Mouse (Mus musculus): ENCODE measurements around the gene Olfr150. TPM values are rescaled to one million over a fixed set of nuclear protein-coding genes. Genes with fewer than 3 reads are reported as not detected.
"Not testable (repeated sequence)": the region's sequence is repeated elsewhere in the genome, so short reads cannot be mapped to it uniquely, and the experiment has no call there.

Olfr150 gene
- total RNA-seq (2017) = not detected in 2 replicates

GRCm38 (mm10) chr9:39730678-39731077, at the start of gene Olfr150:
Gene Olfr150, plus strand, starts transcription at chr9:39730978.
- no peak for ATAC-seq (replicated peaks; ENCODE audit: low read depth, poor library complexity, severe bottlenecking)

- ATAC-seq (replicated peaks; ENCODE audit: low read depth, poor library complexity, severe bottlenecking) = not testable (repeated sequence)
Measured at GRCm38 (mm10) chr9:39701123-39701522, 29.7 kb upstream of the Olfr150 start.

DNA sequence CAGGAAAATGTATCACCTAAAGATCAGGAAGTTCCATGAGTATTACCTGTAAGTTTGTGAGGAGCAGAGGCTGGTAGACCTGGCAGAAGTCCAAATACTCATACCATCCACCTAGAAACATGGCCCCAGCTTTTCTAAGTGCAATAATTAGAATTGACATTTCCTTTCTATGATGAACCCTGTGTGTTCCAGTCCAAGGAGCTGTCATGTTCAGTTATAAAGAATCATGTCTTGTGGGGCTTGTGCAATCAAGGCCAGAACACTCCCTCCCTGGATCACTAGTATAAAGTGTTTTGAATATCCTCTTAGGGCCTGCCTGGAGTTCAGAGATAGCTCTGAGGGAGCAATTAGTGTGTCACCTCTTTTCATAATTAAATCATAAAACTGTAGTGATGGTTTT, 23.8 kb upstream of the Olfr150 start, which contains the start of gene Olfr149:
TSS of gene Olfr149 (minus strand) at position 101 of the 400 bp plus-strand sequence.
- ATAC-seq (replicated peaks; ENCODE audit: low read depth, poor library complexity, severe bottlenecking) = no peak

DNA sequence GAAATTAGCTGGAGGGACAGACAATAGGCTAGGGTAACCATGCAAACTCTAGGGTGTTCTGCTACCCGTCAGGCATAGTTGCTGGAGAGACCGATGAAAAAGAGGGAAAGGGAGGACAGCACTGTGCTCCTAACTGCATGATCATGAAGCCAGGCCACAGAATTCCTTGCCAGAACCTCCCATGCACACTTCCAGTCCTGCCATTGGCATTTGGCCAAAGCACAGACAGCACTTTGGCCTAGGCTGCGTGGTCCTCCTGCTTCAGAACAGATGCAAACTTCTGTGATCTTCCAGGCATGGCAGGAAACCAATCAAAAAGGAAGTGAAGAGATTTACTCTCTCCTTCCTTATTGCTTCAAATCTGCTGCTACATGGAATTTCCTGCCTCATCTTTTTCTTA, 21.8 kb upstream of the Olfr150 start:
- ATAC-seq (replicated peaks; ENCODE audit: low read depth, poor library complexity, severe bottlenecking) = no peak

GRCm38 (mm10) chr9:39711053-39711452, 19.7 kb upstream of the Olfr150 start, which contains the start of gene Olfr965:
Gene Olfr965, plus strand, starts transcription at chr9:39711353.
- no peak for ATAC-seq (replicated peaks; ENCODE audit: low read depth, poor library complexity, severe bottlenecking)

DNA sequence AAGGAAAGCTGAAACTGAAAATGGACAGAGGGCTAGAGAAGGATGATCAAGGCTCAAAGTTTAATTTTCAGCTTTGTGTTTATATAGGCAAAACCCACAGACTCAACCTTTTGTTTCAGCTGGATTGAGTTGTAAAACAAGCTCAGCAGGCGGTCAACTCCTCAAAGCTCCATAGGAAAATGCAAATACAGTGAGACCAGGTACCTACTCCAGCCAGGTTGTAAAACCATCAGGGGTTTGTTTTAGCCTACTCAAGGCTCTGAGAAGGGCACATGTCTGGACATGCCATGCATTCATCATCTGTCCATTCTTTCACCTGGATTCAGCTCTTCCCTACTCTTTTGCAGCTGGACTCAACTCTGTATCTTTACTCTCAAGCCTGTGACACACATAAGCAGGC, 10.0 kb downstream of the Olfr150 start:
- no peak for ATAC-seq (replicated peaks; ENCODE audit: low read depth, poor library complexity, severe bottlenecking)

DNA sequence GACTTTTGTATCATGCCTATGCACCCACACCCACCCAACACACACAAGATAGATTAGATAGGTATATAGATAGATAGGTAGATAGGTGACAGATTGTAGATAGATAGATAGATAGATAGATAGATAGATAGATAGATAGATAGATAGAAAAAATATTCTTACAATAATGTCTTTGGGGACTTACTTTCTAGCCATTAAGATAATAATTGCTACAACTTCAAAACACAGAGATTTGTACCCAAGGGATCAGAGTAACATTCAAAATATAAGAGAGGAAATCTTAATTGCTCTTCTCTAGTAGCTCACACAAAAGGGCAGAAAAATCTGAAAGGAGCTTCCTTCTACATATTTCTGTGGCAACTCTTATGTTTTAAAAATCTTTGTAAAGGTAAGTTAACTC, 15.2 kb downstream of the Olfr150 start, which contains the start of gene Olfr967:
TSS of gene Olfr967 (plus strand) at position 301 of the 400 bp plus-strand sequence.
- no peak for ATAC-seq (replicated peaks; ENCODE audit: low read depth, poor library complexity, severe bottlenecking)

- no peak for ATAC-seq (replicated peaks; ENCODE audit: low read depth, poor library complexity, severe bottlenecking)
Measured at GRCm38 (mm10) chr9:39746428-39746827, 15.7 kb downstream of the Olfr150 start.

GRCm38 (mm10) chr9:39783153-39783552, 52.4 kb downstream of the Olfr150 start, which contains the start of gene Olfr968:
Gene Olfr968, minus strand, starts transcription at chr9:39783253.
- ATAC-seq (replicated peaks; ENCODE audit: low read depth, poor library complexity, severe bottlenecking) = no peak

Other genes starting within 250 kb of the Olfr150 start
- not detected in 2 replicates for gene Olfr44, start 237.0 kb upstream of the Olfr150 start, total RNA-seq (2017)
- not detected in 2 replicates for gene Olfr957, start 215.2 kb upstream of the Olfr150 start, total RNA-seq (2017)
- not detected in 2 replicates for gene Olfr958, start 176.9 kb upstream of the Olfr150 start, total RNA-seq (2017)
- gene Olfr959, start 155.4 kb upstream of the Olfr150 start, total RNA-seq (2017) = not detected in 2 replicates
- not detected in 2 replicates for gene AW551984, start 126.6 kb upstream of the Olfr150 start, total RNA-seq (2017)
- gene Olfr148, start 120.3 kb upstream of the Olfr150 start, total RNA-seq (2017) = not detected in 2 replicates
- gene Olfr960, start 109.6 kb upstream of the Olfr150 start, total RNA-seq (2017) = not detected in 2 replicates
- gene Olfr961, start 85.9 kb upstream of the Olfr150 start, total RNA-seq (2017) = not detected in 2 replicates
- not detected in 2 replicates for gene Olfr963, start 63.8 kb upstream of the Olfr150 start, total RNA-seq (2017)
- not detected in 2 replicates for gene Olfr149, start 23.9 kb upstream of the Olfr150 start, total RNA-seq (2017)
- gene Olfr965, start 19.6 kb upstream of the Olfr150 start, total RNA-seq (2017) = not detected in 2 replicates
- gene Olfr967, start 15.3 kb downstream of the Olfr150 start, total RNA-seq (2017) = not detected in 2 replicates
- gene Olfr968, start 52.3 kb downstream of the Olfr150 start, total RNA-seq (2017) = not detected in 2 replicates
- not detected in 2 replicates for gene Olfr969, start 60.0 kb downstream of the Olfr150 start, total RNA-seq (2017)
- not detected in 2 replicates for gene Olfr970, start 77.9 kb downstream of the Olfr150 start, total RNA-seq (2017)
- not detected in 2 replicates for gene Olfr971, start 105.9 kb downstream of the Olfr150 start, total RNA-seq (2017)
- not detected in 2 replicates for gene Olfr972, start 135.4 kb downstream of the Olfr150 start, total RNA-seq (2017)
- gene Olfr229, start 176.4 kb downstream of the Olfr150 start, total RNA-seq (2017) = not detected in 2 replicates
- not detected in 2 replicates for gene Olfr974, start 206.5 kb downstream of the Olfr150 start, total RNA-seq (2017)
- gene Olfr975, start 221.1 kb downstream of the Olfr150 start, total RNA-seq (2017) = not detected in 2 replicates
- gene Olfr976, start 230.2 kb downstream of the Olfr150 start, total RNA-seq (2017) = not detected in 2 replicates